Mouse (Mus musculus) natural killer cell, adult 2 months (primary cell): Measurements from ENCODE around the gene Nav2.

Source experiments
- DNase-seq, 2 experiments: peaks; one replicate each; pipeline ENCODE4 v3.0.0; 2022; ENCODE audit warnings: low spot score in 2 of 2

Nav2 gene

GRCm38 (mm10) chr7:48908521-48909341 is at the start of gene Nav2:
Gene Nav2, plus strand, starts transcription at chr7:48908716.
- DNase-seq = peak; percentile 43 to 57

DNA sequence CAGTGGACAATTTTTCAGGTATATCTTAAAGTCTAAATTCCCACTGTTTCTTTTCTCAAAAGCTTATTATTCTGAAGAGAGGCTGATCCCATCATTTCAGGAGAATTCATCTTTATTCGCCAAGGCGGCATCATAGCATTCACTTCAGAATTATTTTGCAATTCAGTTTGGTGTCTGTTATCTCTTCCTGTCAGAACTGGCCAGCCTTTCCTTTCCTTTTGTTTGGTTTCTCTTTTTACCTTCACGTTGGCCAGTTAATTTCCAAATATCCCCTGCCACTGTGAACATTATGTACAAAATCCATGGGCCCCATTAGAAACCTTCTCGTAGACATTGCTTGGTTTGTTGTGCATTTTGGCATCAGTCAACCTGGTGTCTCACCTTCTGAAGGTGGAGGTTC is 49.2 kb upstream of the Nav2 start:
- DNase-seq = no peak

GRCm38 (mm10) chr7:48860948-48861347 is 47.6 kb upstream of the Nav2 start:
- DNase-seq = no peak

DNA sequence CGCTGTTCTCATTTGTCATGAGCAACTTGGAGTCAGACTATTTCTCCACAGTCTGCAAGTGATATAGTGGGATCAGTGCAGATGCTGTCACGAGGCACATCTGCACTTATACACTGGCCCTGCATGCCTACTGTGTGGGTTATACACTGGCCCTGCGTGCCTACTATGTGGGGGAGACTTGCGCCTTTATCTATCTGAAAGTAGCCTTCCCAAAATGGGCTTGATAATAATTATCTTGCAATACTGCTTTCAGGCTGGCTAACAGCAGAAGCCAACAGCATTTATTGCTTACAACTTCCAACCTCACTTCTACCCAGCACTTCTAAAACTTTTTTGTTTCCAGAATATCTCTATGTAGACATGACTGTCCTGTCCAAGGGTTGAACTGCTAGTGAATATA is 46.7 kb upstream of the Nav2 start:
- no peak for DNase-seq

DNA sequence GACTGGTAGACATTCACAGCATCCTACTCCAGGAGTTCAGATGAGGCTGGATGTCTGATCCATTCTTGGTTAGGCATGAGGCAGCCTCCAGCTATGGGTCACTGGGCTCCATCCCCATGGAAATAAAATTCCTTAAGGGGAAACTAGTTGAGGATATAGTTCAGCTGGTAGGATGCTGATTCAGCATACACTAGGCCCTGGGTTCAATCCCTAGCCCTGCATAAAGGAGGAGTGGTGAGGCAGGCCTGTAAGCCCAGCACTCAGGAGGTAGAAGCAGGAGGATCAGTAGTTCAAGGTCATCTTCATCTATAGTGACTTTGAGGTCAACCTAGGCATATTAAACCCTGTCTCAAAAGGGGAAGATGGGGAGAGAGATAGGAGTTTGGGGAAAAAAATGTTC is 44.3 kb upstream of the Nav2 start:
- no peak for DNase-seq

- DNase-seq = no peak
Observed at GRCm38 (mm10) chr7:48864671-48865458, 43.7 kb upstream of the Nav2 start.

DNA sequence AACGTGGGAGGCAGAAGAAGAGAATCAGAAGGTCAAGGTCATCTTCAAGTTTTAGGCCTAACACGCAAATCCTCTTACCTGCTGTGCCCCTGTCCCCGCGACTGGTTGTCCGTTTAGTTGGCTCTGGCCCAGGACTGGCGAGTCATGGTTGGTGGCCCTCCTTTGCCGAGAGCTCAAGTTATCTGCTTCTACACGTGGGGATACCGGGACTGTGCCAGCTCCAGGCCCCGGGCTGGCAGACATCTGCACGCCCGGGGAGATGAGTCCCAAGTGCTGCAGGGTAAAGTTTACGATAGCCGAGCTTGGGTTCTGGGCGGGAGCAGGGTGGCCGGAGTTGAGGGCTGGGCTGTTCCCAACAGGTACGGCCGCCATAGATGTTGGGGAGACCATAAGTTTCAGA is 40.9 kb upstream of the Nav2 start:
- DNase-seq = no peak

DNA sequence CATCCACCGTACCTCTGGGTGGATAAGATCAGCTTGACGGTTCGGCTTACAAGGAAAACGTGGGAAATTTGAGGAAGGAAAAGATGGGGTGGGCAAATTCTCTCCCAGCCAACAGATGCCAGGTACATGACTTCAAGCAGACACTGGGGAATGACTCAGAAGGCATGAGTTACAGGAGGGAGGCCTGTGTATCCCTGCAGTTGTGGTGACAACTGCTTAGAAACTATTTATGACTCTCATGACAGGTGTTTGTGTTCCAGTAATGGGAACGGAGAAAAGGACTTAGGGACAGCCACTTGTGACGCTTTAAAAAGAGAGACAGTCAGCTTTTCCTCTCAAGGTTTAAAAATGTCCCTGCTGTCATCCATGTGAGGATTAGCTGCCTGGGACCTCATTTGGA is 38.4 kb upstream of the Nav2 start:
- DNase-seq = no peak

DNA sequence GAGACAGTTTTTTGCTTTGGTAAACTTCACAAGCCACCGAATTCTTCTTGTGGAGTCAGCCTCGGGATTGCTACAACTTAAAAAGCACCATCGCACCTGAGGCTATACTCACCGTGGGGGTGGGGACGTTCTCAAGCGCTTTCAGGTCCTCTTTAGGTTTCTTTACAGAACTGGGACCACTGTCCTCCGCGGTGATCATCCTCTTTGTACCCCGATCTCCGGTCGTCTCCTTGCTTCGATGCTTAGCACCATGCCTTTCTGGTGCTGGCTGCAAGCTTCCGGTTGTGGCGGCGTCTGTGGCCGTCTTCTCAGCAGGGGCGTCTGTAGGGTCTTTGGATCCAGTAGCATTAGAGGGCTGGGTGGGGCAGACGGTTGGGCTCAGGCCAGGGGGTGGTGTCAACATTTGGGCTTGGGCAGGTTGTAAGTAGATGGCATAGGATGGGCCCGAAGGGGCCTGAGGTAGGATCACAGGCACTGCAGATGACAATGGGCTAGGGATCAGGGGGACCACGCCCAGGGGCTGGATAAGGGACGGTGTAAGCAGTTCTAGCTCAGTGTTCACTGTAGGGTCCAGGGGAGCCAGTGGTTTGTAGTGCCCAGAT is 37.8 kb upstream of the Nav2 start:
- no peak for DNase-seq

GRCm38 (mm10) chr7:48871292-48871691 is 37.2 kb upstream of the Nav2 start:
- DNase-seq = no peak

DNA sequence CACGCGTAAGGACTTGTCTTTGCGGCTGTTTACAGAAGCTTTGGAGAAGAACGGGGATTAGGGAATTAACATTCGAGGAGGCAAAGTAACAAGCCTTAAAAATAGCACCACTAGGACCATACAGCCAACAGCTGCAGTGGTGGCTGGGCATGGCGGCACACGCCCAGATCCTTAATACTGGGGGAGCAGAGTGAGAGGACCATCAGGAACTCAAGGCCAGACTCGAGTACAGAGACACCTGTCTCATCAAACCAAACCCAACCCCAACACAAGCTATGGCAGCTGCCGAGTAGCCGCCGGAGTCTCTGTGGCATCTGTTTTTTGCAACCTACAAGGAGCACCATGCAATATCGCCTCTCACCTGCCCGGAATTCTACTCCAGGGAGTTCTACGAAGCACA is 33.4 kb upstream of the Nav2 start:
- DNase-seq = no peak

GRCm38 (mm10) chr7:48876526-48876925 is 32.0 kb upstream of the Nav2 start:
- DNase-seq = peak; percentile 34 to 41

- DNase-seq = no peak
Observed at GRCm38 (mm10) chr7:48877786-48878390, 30.6 kb upstream of the Nav2 start.

- no peak for DNase-seq
Observed at GRCm38 (mm10) chr7:48879574-48879973, 28.9 kb upstream of the Nav2 start.

- peak; percentile 94 to 96 for DNase-seq
Observed at GRCm38 (mm10) chr7:48880591-48881481, 27.7 kb upstream of the Nav2 start.

DNA sequence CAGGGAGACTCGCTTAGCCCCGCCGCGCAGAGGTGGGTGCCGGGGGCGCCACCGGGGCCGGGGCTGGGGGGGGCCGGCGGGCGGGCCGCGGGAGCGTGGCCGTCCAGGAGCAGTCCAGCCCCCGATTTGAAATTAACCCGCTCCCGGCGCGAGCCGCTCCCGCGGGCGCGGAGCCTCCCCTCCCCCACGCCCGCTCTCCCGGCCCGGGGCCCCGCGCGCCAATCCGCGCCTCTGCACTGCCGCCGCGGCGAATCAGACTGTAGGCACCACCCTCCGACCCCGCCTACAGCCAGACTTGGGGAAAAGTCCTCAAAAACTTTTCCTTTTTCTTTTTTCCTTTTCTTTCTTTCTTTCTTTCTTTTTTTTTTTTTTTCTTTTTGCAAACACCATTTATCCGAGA is 27.0 kb upstream of the Nav2 start, which contains the start of gene E2f8:
TSS of gene E2f8 (minus strand) at position 111 of the 400 bp plus-strand sequence.
- DNase-seq = no peak

DNA sequence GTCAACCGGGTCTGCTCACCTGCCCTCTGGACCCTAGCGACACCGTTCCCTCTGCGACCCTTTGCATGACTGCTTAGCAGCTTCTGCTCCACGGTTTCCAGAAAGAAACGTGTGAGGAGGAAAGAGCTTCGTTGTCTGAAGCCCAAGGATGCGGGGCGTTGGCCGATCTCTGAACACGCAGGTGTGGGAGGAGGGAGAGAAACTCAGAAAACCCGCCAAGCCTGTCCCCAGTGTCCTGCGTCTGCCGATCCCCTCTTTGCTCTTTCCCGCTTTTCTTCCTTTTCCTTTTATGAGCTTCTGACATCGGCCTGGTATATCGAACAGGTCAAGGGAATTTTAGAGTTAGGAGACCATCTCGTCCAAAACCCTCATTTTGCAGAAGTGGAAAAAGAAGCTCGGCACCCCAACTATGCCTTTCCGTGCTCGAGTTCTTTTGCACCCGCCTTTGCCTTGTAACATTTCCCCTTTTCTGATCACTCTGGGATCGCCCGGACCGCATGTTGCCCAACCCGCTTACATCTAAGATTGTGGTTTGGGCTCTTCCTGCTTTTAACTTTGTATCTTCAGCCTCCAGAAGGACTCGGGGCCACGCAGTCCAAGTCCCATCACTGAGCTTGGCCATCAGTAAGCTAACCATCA is 26.4 kb upstream of the Nav2 start:
- no peak for DNase-seq

DNA sequence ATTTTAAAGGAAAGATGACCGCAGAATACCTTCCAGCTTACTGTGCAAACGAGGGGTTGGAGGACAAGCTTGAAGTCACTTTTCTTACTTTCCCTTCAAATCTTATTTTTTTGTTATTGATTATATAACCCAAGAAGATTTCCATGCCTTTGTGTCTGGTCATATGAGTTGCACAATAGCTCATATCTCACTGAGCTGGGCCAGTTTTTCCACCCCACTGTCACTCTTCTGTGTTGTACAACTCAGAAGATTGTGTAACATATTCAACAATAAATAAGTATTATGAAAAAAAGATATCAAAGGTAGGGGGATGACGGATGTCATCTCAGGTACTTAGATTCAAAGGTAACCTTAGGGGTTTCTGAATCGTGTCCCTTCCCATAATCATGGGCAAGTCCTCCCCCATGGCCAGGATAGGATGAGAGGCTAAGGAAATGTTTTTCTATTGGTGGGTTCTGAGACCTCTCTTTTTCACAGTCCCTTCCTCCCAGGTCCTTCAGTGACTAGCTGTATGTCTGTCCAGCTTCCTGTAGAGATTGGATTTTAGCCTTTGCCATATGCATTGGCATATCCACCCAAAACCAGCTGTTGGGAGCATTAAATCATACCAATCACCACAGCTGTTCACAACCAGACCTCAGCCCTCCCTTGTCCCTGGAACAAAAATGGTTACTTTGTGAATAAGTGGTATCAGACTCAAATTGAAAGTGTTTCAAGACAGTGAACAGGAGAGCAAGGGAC is 24.8 kb upstream of the Nav2 start:
- no peak for DNase-seq

DNA sequence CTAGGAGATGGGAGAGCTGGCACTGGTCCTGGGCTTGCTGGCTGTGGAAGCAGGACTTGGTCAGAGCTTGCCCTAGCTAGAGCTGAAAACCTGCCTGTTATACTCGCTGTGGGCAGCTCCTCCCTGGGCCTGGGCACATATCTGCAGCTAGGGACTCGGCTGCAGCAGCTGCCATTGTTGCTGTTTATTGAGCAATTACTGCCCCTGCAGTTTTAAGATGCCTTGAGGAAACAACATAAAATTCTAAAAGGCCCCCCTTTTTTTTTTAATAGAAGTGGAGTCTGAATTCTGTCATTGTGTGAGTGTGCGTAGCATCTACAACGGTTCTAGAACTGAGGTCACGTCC is 24.3 kb upstream of the Nav2 start:
- no peak for DNase-seq

GRCm38 (mm10) chr7:48887973-48888372 is 20.5 kb upstream of the Nav2 start:
- no peak for DNase-seq
